Mouse (Mus musculus) telencephalon, adult 2 months (tissue): Measurements from ENCODE around the gene Dnah7a.
"Not testable (repeated sequence)": the region's sequence is repeated elsewhere in the genome, so short reads cannot be mapped to it uniquely, and the experiment has no call there.

Experiments
- DNase-seq: peaks from one replicate; pipeline ENCODE4 v3.0.0-alpha.2; 2011; ENCODE audit warnings: low read depth, low spot score

The Dnah7a gene

GRCm38 (mm10) chr1:53704164-53704563 lies 2.4 kb downstream of the Dnah7a start:
- DNase-seq, result no peak

- DNase-seq, result not testable (repeated sequence)
Measured at GRCm38 (mm10) chr1:53664268-53664667, 42.3 kb downstream of the Dnah7a start.

- DNase-seq, result no peak
Measured at GRCm38 (mm10) chr1:53639865-53640794, 66.5 kb downstream of the Dnah7a start.

GRCm38 (mm10) chr1:53635641-53636040 lies 70.9 kb downstream of the Dnah7a start:
- not testable (repeated sequence) for DNase-seq

- DNase-seq, result not testable (repeated sequence)
Measured at GRCm38 (mm10) chr1:53632040-53632439, 74.5 kb downstream of the Dnah7a start.

- DNase-seq, result no peak
Measured at GRCm38 (mm10) chr1:53630011-53630410, 76.6 kb downstream of the Dnah7a start.

- DNase-seq, result no peak
Measured at GRCm38 (mm10) chr1:53613486-53613885, 93.1 kb downstream of the Dnah7a start.

GRCm38 (mm10) chr1:53581326-53581725 lies 125.3 kb downstream of the Dnah7a start:
- not testable (repeated sequence) for DNase-seq

- DNase-seq, result not testable (repeated sequence)
Measured at GRCm38 (mm10) chr1:53557918-53558317, 148.7 kb downstream of the Dnah7a start.

GRCm38 (mm10) chr1:53547018-53547417 lies 159.6 kb downstream of the Dnah7a start:
- peak; percentile 28 for DNase-seq

GRCm38 (mm10) chr1:53538356-53538755 lies 168.2 kb downstream of the Dnah7a start:
- not testable (repeated sequence) for DNase-seq

GRCm38 (mm10) chr1:53534826-53535225 lies 171.8 kb downstream of the Dnah7a start:
- not testable (repeated sequence) for DNase-seq

GRCm38 (mm10) chr1:53526021-53526420 lies 180.6 kb downstream of the Dnah7a start:
- DNase-seq, result not testable (repeated sequence)

- DNase-seq, result no peak
Measured at GRCm38 (mm10) chr1:53473699-53474098, 232.9 kb downstream of the Dnah7a start.

GRCm38 (mm10) chr1:53472084-53472483 lies 234.5 kb downstream of the Dnah7a start:
- DNase-seq, result not testable (repeated sequence)

GRCm38 (mm10) chr1:53467325-53467670 lies 239.3 kb downstream of the Dnah7a start:
- DNase-seq, result no peak

- DNase-seq, result not testable (repeated sequence)
Measured at GRCm38 (mm10) chr1:53466524-53467324, 239.9 kb downstream of the Dnah7a start.

- DNase-seq, result not testable (repeated sequence)
Measured at GRCm38 (mm10) chr1:53439173-53439572, 267.4 kb downstream of the Dnah7a start.

- DNase-seq, result not testable (repeated sequence)
Measured at GRCm38 (mm10) chr1:53432433-53432832, 274.2 kb downstream of the Dnah7a start.

- DNase-seq, result no peak
Measured at GRCm38 (mm10) chr1:53405803-53406325, 300.7 kb downstream of the Dnah7a start.

GRCm38 (mm10) chr1:53393936-53394760 lies 312.4 kb downstream of the Dnah7a start:
- DNase-seq, result not testable (repeated sequence)
